Mouse (Mus musculus) hindbrain, embryonic 14.5 days (tissue): ENCODE measurements around the gene Fam13c. TPM values are rescaled to one million over a fixed set of nuclear protein-coding genes. Genes with fewer than 3 reads are reported as not detected.
A peak's percentile ranks its signal among the peaks of the same experiment; 100 is the strongest.

Experiments
- ATAC-seq: fragments of 200-750 bp; cut with Nextera tagmentation; 2 replicates; pipeline ENCODE4 v1.8.0; 2017; ENCODE audit warnings: moderate number of reproducible peaks, mild to moderate bottlenecking, moderate TSS enrichment, moderate library complexity; ENCODE audit not compliant: low FRiP score
- DNase-seq: peaks from one replicate; pipeline ENCODE4 v3.0.0-alpha.2; 2015; ENCODE audit warnings: low spot score
- H3K27ac ChIP-seq: fragments of 300-500 bp; sonication (generic); 2 replicates; pipeline ENCODE4 v1.5.1; 2014; ENCODE audit warnings: mild to moderate bottlenecking, moderate library complexity
- H3K27me3 ChIP-seq: fragments of 300-500 bp; sonication (generic); 2 replicates; pipeline ENCODE4 v1.6.1; 2014; ENCODE audit warnings: mild to moderate bottlenecking, low read length, mixed read lengths; ENCODE audit not compliant: control insufficient read depth, insufficient read depth
- H3K36me3 ChIP-seq: fragments of 300-500 bp; sonication (generic); replicated peaks from 2 replicates; pipeline ENCODE4 v1.6.1; 2014; ENCODE audit not compliant: control insufficient read depth, insufficient read depth
- H3K4me1 ChIP-seq: fragments of 300-500 bp; sonication (generic); replicated peaks from 2 replicates; pipeline ENCODE4 v1.6.1; 2014; ENCODE audit warnings: antibody characterized with exemption, low read length, mixed read lengths; ENCODE audit not compliant: control insufficient read depth, insufficient read depth
- H3K4me2 ChIP-seq: fragments of 300-500 bp; sonication (generic); replicated peaks from 2 replicates; pipeline ENCODE4 v1.6.1; 2014; ENCODE audit warnings: mild to moderate bottlenecking, moderate library complexity
- H3K4me3 ChIP-seq: fragments of 300-500 bp; sonication (generic); replicated peaks from 2 replicates; pipeline ENCODE4 v1.5.1; 2014; ENCODE audit warnings: mild to moderate bottlenecking, low read length
- H3K9ac ChIP-seq: fragments of 300-500 bp; sonication (generic); 2 replicates; pipeline ENCODE4 v1.6.1; 2014
- H3K9me3 ChIP-seq: fragments of 300-500 bp; sonication (generic); 2 replicates; pipeline ENCODE4 v1.6.1; 2016; ENCODE audit warnings: low read length; ENCODE audit not compliant: control insufficient read depth
- WGBS: fragments of 180-500 bp; shearing (Covaris S2); extraction: QIAGEN DNeasy Blood & Tissue Kit; methylation state at CpG from one replicate; pipeline ENCODE4 v1.1.7; 2014; 5-methylcytosine and 5-hydroxymethylcytosine counted together
- polyA plus RNA-seq: library from polyadenylated mRNA; unstranded; fragments of >200 nt; fragmentation: Nextera tagmentation; extraction: Ambion mirVana; gene quantifications from 2 replicates; pipeline ENCODE4 v1.2.1, GENCODE M21; 2014

The Fam13c gene
- polyA plus RNA-seq, 1 experiment from 2014 or later: 28.2 TPM

DNA sequence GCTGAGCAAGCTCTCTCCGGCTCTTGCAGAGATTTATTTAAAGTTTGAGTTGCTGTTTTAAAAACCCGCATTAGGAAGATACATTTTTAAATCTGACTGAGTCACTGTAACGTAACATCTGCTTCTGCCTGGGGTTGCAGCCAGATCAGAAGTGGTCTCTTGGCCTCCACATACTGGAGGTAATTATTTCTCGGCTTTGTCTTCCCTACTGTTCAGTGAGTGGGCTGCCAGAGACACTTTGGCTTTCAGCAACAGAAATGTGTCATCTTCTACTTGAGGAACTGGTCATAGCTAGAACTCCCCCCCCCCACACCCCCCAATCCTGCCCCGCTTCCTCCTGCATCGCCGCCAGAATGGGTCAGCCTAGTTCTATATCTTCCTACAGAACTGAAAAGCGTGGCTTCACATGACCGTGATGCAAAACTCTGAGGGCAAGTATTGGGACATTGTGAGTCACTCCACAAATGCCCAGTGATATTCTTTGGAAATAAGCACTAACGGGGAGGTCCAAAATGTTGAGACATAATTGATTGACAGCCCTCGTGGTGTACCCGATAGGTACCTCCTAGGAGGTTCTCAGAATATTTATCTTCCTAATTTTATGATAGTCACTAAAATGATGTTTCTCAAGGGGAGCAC lies 90.0 kb downstream of the Fam13c start:
- Histone ChIP-seq H3K9ac (no peak overlapping the region), H3K4me2 (no peak overlapping the region), H3K4me1 (no peaks in the 10 kb centered on the region), H3K4me3 (no peak overlapping the region), H3K27me3 (no peaks in the 10 kb centered on the region), H3K36me3 (peaks cover 9% of the 10 kb centered on the region), H3K9me3 (no peaks in the 10 kb centered on the region), H3K27ac (no peak overlapping the region)
- ATAC-seq (no peak), DNase-seq (no peak)
- WGBS: 90% methylated on average over 12 of the region's 12 CpGs

DNA sequence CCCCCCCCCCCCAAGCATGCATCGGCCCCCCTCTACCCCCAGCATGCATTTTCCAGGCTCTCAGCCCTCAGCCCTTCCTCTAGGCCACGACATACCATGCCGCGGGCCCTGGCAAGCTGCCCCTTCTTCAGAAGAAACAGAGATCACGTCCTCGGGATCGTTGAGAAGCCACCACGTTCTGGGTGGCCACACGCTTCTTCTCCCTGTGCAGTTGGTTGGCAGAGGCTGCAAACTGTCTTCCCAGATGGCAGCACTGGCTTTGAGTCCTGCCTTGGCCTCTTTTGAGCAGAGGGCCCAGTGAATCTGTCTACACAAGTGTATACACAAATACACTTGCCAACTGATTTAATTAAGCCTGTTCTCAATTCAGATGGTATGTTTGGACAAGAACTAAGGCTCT lies 92.0 kb downstream of the Fam13c start:
- peaks cover 28% of the 10 kb centered on the region for H3K36me3 ChIP-seq
- H3K4me2 ChIP-seq: no peak overlapping the region
- H3K9ac ChIP-seq: no peak overlapping the region
- ATAC-seq (no peak; the same call in 1 of the 2 replicates), DNase-seq (no peak)
- no peak overlapping the region for H3K4me3 ChIP-seq
- H3K27ac ChIP-seq: no peak overlapping the region
- H3K9me3 ChIP-seq: no peaks in the 10 kb centered on the region
- no peaks in the 10 kb centered on the region for H3K4me1 ChIP-seq
- no peaks in the 10 kb centered on the region for H3K27me3 ChIP-seq
- 87% methylated on average over 9 of the region's 9 CpGs for WGBS

DNA sequence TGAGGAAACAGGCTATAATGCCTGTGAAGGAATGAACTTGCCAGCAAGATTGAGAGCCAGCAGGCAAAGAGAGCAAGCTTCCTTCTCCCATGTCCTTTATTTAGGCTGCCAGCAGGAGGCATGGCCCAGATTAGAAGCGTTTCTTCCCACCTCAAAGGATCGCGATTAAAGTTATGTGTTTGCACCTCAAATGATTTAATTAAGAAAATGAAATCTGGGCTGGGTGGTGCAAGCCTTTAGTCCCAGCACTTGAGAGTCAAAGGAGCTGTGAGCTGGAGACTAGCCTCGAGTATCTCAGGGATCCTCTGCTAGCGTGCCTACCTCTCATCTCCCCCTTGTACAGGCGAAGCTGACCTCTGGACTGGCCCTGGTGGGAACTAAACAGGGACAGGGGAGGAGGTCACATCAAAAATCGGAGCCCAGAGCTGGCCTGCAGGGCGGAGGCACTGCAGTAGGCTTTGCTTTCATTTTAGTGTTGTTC lies 93.1 kb downstream of the Fam13c start:
- 68% methylated on average over 8 of the region's 8 CpGs for WGBS
- H3K9me3 ChIP-seq: no peaks in the 10 kb centered on the region
- H3K4me2 ChIP-seq: no peak overlapping the region
- ATAC-seq (no peak), DNase-seq (no peak)
- no peaks in the 10 kb centered on the region for H3K4me1 ChIP-seq
- H3K9ac ChIP-seq: no peak overlapping the region
- H3K4me3 ChIP-seq: no peak overlapping the region
- no peak overlapping the region for H3K27ac ChIP-seq
- H3K36me3 ChIP-seq: peaks cover 38% of the 10 kb centered on the region
- no peaks in the 10 kb centered on the region for H3K27me3 ChIP-seq

DNA sequence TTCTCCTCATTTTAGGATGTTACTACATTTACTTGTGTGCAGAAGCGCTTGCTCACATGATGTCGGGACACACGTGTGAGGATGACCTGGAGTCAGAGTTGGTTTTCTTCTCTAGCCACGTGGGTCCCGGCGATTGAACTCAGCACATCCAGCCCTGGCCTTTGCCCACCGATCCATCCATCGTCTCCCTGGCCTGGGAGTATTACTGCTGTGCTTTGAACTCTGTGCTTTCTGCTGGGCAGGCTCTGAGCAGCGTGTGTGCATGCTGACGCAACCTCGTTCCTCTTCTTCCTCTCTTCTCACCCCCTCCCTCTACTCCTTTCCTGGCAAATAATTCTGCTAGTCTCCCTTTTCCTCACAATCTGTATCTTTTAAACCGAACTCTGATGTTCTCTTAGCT lies 93.7 kb downstream of the Fam13c start:
- Histone ChIP-seq H3K9me3 (no peaks in the 10 kb centered on the region), H3K9ac (no peak overlapping the region), H3K27me3 (no peaks in the 10 kb centered on the region), H3K27ac (no peak overlapping the region), H3K4me2 (no peak overlapping the region), H3K4me3 (no peak overlapping the region), H3K4me1 (no peaks in the 10 kb centered on the region), H3K36me3 (peaks cover 44% of the 10 kb centered on the region)
- 92% methylated on average over 12 of the region's 12 CpGs for WGBS
- ATAC-seq (no peak), DNase-seq (no peak)

DNA sequence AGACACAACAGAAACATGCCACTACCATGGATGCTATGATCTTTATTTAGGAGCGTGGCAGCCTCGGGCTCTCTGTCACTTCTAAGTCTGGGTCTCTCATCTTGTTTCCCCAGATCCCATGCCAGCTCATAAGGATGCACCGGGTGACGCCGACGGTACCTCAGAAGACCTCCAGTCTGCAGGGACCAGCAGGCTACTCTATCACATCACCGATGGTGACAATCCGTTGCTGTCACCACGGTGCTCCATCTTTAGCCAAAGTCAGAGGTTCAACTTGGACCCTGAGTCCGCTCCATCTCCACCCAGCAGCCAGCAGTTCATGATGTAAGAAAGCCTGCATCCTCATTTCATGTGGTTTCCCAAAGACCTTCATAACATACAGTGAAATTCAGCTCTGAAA lies 94.3 kb downstream of the Fam13c start:
- ATAC-seq: no peak
- H3K27ac ChIP-seq: no peak overlapping the region
- no peak overlapping the region for H3K4me3 ChIP-seq
- H3K36me3 ChIP-seq: peaks cover 47% of the 10 kb centered on the region
- no peaks in the 10 kb centered on the region for H3K4me1 ChIP-seq
- no peak overlapping the region for H3K9ac ChIP-seq
- no peak overlapping the region for H3K4me2 ChIP-seq
- 95% methylated on average over 10 of the region's 10 CpGs for WGBS
- no peak for DNase-seq
- no peaks in the 10 kb centered on the region for H3K27me3 ChIP-seq
- no peaks in the 10 kb centered on the region for H3K9me3 ChIP-seq

DNA sequence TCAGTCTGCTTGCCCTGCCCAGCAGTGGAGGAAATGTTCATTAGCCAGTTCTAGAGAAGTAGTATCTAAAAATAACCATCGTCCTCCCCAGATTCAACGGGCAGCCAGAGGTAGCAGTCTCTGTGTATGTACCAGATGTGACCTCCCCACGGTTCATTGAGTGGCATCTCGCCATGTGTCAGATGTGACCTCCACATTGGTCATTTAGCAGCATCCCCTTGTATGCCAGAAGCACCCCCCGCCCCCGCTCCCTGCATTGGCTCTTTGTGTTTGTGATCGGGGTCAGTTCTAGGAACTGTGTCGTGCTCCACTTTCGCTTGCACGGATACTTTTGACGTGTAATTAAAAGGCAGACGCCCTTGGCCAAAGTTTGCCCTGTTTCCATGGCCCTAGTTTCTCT lies 95.1 kb downstream of the Fam13c start:
- DNase-seq: no peak
- Histone ChIP-seq H3K27me3 (no peaks in the 10 kb centered on the region), H3K9ac (no peak overlapping the region), H3K4me2 (no peak overlapping the region), H3K4me1 (no peaks in the 10 kb centered on the region), H3K36me3 (peaks cover 47% of the 10 kb centered on the region), H3K27ac (no peak overlapping the region), H3K4me3 (no peak overlapping the region), H3K9me3 (no peaks in the 10 kb centered on the region)
- ATAC-seq: no peak
- WGBS: 91% methylated on average over 12 of the region's 12 CpGs

DNA sequence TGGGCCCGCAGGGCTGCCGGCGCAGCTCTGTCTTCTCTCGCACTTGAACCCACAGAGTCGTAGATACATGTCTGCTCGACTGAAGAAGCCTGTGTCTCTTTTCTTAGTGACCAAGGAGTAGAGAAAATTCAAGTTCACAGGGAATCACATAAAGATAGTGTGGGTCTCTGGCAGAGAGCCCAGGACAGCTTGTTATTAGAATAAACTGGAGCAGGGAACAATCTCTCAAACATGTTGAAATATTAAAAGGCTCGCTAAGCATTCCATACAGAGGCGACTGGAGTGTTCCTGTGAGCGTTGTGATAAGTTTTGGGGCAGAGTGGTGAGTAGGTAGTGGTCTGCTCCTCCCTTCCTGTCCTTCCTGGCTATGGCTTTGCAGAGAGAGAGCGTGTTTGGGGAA lies 97.4 kb downstream of the Fam13c start:
- DNase-seq: no peak
- no peak overlapping the region for H3K4me2 ChIP-seq
- H3K9me3 ChIP-seq: no peaks in the 10 kb centered on the region
- H3K4me3 ChIP-seq: no peak overlapping the region
- H3K36me3 ChIP-seq: peaks cover 50% of the 10 kb centered on the region
- WGBS: 95% methylated on average over 10 of the region's 10 CpGs
- H3K9ac ChIP-seq: no peak overlapping the region
- no peak overlapping the region for H3K27ac ChIP-seq
- no peak for ATAC-seq
- H3K4me1 ChIP-seq: no peaks in the 10 kb centered on the region
- no peaks in the 10 kb centered on the region for H3K27me3 ChIP-seq

DNA sequence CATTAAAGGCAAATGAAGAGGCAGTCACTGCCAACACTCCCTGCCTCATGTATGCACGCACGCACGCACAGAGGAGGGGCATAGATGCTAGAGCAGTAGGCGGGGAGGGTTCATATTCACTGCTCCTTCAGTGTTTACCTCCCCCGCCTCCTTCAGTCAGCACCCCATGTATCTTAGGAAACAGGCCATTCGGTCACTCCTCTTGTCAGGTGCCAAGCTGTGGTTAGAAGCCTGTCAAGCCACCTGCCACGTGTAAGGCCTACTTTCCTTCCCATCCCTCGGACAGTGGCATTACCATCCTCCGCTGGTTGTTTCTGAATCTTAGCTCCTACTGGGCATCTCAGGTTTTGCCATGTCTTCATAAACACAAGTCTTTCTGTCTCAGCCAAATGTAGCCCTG lies 99.0 kb downstream of the Fam13c start:
- no peak overlapping the region for H3K9ac ChIP-seq
- 95% methylated on average over 9 of the region's 9 CpGs for WGBS
- DNase-seq (no peak), ATAC-seq (no peak)
- H3K36me3 ChIP-seq: peaks cover 64% of the 10 kb centered on the region
- H3K4me3 ChIP-seq: no peak overlapping the region
- H3K9me3 ChIP-seq: no peaks in the 10 kb centered on the region
- no peaks in the 10 kb centered on the region for H3K27me3 ChIP-seq
- no peak overlapping the region for H3K27ac ChIP-seq
- H3K4me2 ChIP-seq: no peak overlapping the region
- no peaks in the 10 kb centered on the region for H3K4me1 ChIP-seq

DNA sequence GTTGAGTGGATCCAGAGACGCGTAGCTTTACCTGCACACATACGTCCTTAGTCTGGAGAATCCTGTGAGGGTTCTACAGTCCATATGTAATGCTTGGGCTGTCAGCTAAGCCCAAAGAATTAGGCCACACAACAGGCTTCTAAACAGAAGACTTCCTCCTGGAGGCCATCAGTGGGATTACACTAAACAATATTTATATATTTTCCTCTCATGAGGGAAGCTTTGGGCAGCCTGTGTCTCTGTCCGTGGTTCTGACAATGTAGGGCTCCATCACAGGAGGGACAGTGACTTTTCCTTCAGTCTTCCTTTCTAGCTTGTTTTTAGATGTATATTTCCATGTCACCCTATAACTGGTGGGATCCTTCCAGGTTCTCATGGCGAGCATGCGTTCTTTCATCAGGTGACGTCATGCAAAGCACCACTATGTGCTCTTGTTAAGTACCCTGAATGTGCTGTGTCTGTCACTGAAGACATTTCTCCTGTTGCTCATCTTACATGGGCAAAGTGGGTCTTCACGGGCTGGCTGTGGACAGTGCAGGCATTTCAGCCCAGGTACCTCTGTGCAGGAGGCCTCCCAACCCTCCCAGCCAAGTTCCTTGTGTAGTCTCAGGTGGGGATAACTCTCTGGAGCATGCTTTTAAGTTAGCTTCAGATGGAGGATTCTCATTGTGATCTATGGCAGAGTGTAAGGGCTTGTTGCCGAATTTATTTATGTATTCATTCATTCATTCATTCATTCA lies 100.3 kb downstream of the Fam13c start:
- Histone ChIP-seq H3K4me1 (no peaks in the 10 kb centered on the region), H3K4me3 (no peak overlapping the region), H3K36me3 (peaks cover 65% of the 10 kb centered on the region), H3K27me3 (no peaks in the 10 kb centered on the region), H3K9me3 (no peaks in the 10 kb centered on the region), H3K9ac (no peak overlapping the region), H3K4me2 (no peak overlapping the region), H3K27ac (no peak overlapping the region)
- ATAC-seq (no peak), DNase-seq (peak; percentile 52)
- 89% methylated on average over 9 of the region's 9 CpGs for WGBS
